Mouse (Mus musculus) thymus, postnatal 4 days (tissue): Measurements from ENCODE around the gene Cabp4.
A peak's percentile ranks its signal among the peaks of the same experiment; 100 is the strongest.
"Not testable (repeated sequence)": the region's sequence is repeated elsewhere in the genome, so short reads cannot be mapped to it uniquely, and the experiment has no call there.

Source experiments
- DNase-seq: peaks from one replicate; pipeline ENCODE4 v3.0.0; 2021

Cabp4 gene

GRCm38 (mm10) chr19:4146366-4147021, 2.7 kb upstream of the Cabp4 start:
- no peak for DNase-seq

- DNase-seq: no peak
Measured at GRCm38 (mm10) chr19:4145936-4146335, 2.1 kb upstream of the Cabp4 start.

- DNase-seq: peak; percentile 55
Measured at GRCm38 (mm10) chr19:4144550-4145498, 991 bp upstream of the Cabp4 start.

GRCm38 (mm10) chr19:4142416-4143173, 1.2 kb downstream of the Cabp4 start:
- no peak for DNase-seq

- no peak for DNase-seq
Measured at GRCm38 (mm10) chr19:4140147-4140546, 3.7 kb downstream of the Cabp4 start.

- no peak for DNase-seq
Measured at GRCm38 (mm10) chr19:4139446-4139845, 4.4 kb downstream of the Cabp4 start, which contains the start of gene Gpr152. Gene Gpr152 (plus strand): TSS chr19:4139787.

- DNase-seq: no peak
Measured at GRCm38 (mm10) chr19:4137913-4138312, 5.9 kb downstream of the Cabp4 start.

GRCm38 (mm10) chr19:4136463-4136862, 7.4 kb downstream of the Cabp4 start:
- DNase-seq: peak; percentile 47

- DNase-seq: peak; percentile 28
Measured at GRCm38 (mm10) chr19:4135963-4136345, 7.9 kb downstream of the Cabp4 start.

- DNase-seq: not testable (repeated sequence)
Measured at GRCm38 (mm10) chr19:4135229-4135962, 8.4 kb downstream of the Cabp4 start.

GRCm38 (mm10) chr19:4134354-4134753, 9.5 kb downstream of the Cabp4 start:
- no peak for DNase-seq

GRCm38 (mm10) chr19:4131768-4132167, 12.1 kb downstream of the Cabp4 start:
- peak; percentile 39 for DNase-seq

GRCm38 (mm10) chr19:4131075-4131474, 12.8 kb downstream of the Cabp4 start:
- no peak for DNase-seq

GRCm38 (mm10) chr19:4130106-4130505, 13.7 kb downstream of the Cabp4 start:
- DNase-seq: no peak

GRCm38 (mm10) chr19:4129462-4129861, 14.4 kb downstream of the Cabp4 start:
- no peak for DNase-seq

- peak; percentile 45 for DNase-seq
Measured at GRCm38 (mm10) chr19:4126759-4127495, 16.9 kb downstream of the Cabp4 start.

- DNase-seq: peak; percentile 99
Measured at GRCm38 (mm10) chr19:4125741-4126696, 17.8 kb downstream of the Cabp4 start, which contains the start of gene Aip. Gene Aip (minus strand): TSS chr19:4125858.

- DNase-seq: not testable (repeated sequence)
Measured at GRCm38 (mm10) chr19:4125268-4125667, 18.6 kb downstream of the Cabp4 start.

- DNase-seq: no peak
Measured at GRCm38 (mm10) chr19:4124432-4124831, 19.4 kb downstream of the Cabp4 start.
